Mouse (Mus musculus): ENCODE measurements at regions not wholly inside any gene's neighbourhood (a gene's known extent, or its start where the extent isn't known, plus 50 kb on each side); places are given as distances from the start of the nearest gene placed in this dataset.
"Not testable (repeated sequence)": the region's sequence is repeated elsewhere in the genome, so short reads cannot be mapped to it uniquely, and the experiment has no call there.

DNA sequence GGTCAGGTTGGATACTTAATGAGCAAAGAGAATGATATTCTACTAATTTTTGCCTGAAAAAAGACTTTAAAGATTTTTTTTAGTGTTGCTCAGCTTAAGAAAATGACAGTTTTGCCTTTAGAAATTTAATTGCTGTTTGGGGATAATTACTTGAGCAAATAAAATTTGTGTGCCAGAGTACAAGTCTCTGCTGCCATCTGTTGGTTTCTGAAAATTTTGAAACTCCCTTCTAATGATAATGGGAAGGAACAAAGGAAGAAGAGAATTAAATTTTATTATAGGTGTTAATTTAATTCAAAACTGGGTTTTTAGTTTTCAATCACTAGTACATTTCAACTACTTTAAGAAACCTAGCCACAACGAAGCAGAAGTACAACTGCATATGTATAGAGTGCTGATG lies 94.1 kb downstream of the Gm17521 start:
- Histone ChIP-seq H3K36me3 (ENCODE audit: control insufficient read depth, insufficient read depth, low read length) (no peaks in the 10 kb centered on the region), H3K4me1 (ENCODE audit: control insufficient read depth, insufficient read depth, low read length) (no peaks in the 10 kb centered on the region), H3K27ac (ENCODE audit: insufficient read depth, low read depth, low read length) (no peak overlapping the region), H3K4me3 (ENCODE audit: insufficient read depth, low read depth, low read length) (no peak overlapping the region), H3K27me3 (replicated peaks; ENCODE audit: control insufficient read depth, insufficient read depth, low read length) (no peaks in the 10 kb centered on the region)
- DNase-seq: no peak
- TF ChIP-seq POLR2A (IDR thresholded peaks at IDR 0.05; ENCODE audit: low read depth, low read length): no peak
- TF ChIP-seq CTCF (conservative IDR thresholded peaks at IDR 0.05; ENCODE audit: insufficient read depth, insufficient read length, low read depth, low read length): no peak
- WGBS: 40% methylated on average over 1 of the region's 1 CpGs

DNA sequence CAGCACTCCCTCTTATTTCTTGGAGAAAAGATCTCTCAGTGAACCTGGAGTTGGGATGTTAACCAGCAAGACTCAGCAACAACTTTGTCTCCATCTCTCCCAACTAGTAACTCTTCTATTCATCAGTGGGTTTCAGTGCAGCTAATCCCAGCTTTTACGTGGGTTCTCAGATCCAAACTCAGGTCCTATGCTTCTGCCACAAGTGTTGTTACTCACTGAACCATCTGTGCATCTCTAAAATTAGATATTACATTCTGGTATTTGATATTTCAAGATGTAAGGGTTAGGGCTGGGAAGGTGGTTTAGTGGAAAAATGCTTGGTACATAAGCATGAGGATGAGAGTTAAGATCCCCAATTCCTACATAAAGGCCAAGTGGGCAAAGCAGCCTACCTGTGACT lies 136.8 kb downstream of the Gm17521 start:
- no peaks in the 10 kb centered on the region for H3K27me3 ChIP-seq (replicated peaks; ENCODE audit: control insufficient read depth, insufficient read depth, low read length)
- WGBS: 61% methylated on average over 1 of the region's 1 CpGs
- no peak overlapping the region for H3K4me3 ChIP-seq (ENCODE audit: insufficient read depth, low read depth, low read length)
- H3K4me1 ChIP-seq (ENCODE audit: control insufficient read depth, insufficient read depth, low read length): no peaks in the 10 kb centered on the region
- no peak for TF ChIP-seq CTCF (conservative IDR thresholded peaks at IDR 0.05; ENCODE audit: insufficient read depth, insufficient read length, low read depth, low read length)
- no peak for TF ChIP-seq POLR2A (IDR thresholded peaks at IDR 0.05; ENCODE audit: low read depth, low read length)
- H3K36me3 ChIP-seq (ENCODE audit: control insufficient read depth, insufficient read depth, low read length): no peaks in the 10 kb centered on the region
- no peak overlapping the region for H3K27ac ChIP-seq (ENCODE audit: insufficient read depth, low read depth, low read length)
- no peak for DNase-seq

DNA sequence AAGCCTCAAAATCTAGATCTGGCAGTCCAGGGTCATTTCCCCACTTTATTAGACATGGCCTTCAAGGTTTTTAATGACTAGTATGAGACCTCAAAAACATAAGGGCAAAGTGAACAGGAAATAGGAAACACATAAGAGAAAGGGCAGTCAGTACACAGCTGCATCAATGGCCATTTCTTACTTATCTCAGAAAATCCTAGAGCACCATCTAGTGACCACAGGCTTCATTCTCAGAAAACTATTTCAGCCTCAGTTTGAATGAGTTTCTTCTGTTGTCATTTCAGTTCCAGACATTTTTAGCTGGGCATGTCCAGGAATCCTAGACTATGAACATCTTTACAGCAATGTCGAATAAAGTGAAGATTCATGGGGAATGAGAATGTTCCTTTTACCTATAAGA lies 175.0 kb downstream of the Gm17521 start:
- no peak overlapping the region for H3K27ac ChIP-seq (ENCODE audit: insufficient read depth, low read depth, low read length)
- no peaks in the 10 kb centered on the region for H3K27me3 ChIP-seq (replicated peaks; ENCODE audit: control insufficient read depth, insufficient read depth, low read length)
- TF ChIP-seq POLR2A (IDR thresholded peaks at IDR 0.05; ENCODE audit: low read depth, low read length): no peak
- no peak for TF ChIP-seq CTCF (conservative IDR thresholded peaks at IDR 0.05; ENCODE audit: insufficient read depth, insufficient read length, low read depth, low read length)
- no peak for DNase-seq
- H3K4me3 ChIP-seq (ENCODE audit: insufficient read depth, low read depth, low read length): no peak overlapping the region
- H3K4me1 ChIP-seq (ENCODE audit: control insufficient read depth, insufficient read depth, low read length): no peaks in the 10 kb centered on the region
- WGBS: 64% methylated on average over 1 of the region's 1 CpGs
- H3K36me3 ChIP-seq (ENCODE audit: control insufficient read depth, insufficient read depth, low read length): no peaks in the 10 kb centered on the region

DNA sequence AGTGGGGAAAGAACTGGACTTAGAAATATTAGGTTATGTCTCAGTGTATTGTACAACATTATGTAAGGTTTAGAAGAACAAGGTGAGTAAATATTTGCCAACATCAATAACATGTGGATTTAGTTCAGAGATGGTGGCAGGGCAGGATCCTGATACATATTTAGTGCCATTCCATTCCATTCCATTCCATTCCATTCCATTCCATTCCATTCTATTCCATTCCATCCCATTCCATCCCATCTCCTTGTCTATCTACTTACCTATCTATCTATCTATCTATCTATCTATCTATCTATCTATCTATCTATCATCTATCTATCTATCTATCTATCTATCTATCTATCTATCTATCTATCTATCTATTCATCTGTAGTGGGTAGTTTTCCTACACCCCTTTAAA lies 198.2 kb downstream of the Gm17521 start:
- not testable (repeated sequence) for H3K27me3 ChIP-seq (replicated peaks; ENCODE audit: control insufficient read depth, insufficient read depth, low read length); DNase-seq

DNA sequence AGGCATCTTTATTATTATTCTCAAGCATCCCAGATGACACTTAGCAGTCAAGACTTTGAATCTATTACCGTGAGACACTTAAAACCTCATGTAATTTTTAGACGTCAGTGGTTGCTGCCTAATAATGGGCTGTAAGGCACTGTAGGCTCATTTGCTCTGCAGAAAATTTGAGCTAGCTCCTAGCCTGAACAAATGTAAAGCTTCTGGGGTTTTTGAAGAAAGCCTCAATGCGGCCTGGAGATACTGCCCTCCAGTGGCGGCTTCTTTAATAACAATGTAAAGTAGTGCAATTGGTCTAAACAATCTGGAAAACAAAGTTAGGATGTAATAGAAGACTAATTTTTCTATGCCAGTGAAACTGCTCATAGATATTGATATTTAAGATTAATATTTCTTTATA lies 203.4 kb downstream of the Gm17521 start:
- H3K27me3 ChIP-seq (replicated peaks; ENCODE audit: control insufficient read depth, insufficient read depth, low read length): no peaks in the 10 kb centered on the region
- H3K27ac ChIP-seq (ENCODE audit: insufficient read depth, low read depth, low read length): no peak overlapping the region
- WGBS: 9% methylated on average over 4 of the region's 4 CpGs
- no peak for TF ChIP-seq POLR2A (IDR thresholded peaks at IDR 0.05; ENCODE audit: low read depth, low read length)
- 0 out of 2 replicates have a peak, but pooled peaks have one; percentile 12 for TF ChIP-seq CTCF (conservative IDR thresholded peaks at IDR 0.05; ENCODE audit: insufficient read depth, insufficient read length, low read depth, low read length)
- H3K36me3 ChIP-seq (ENCODE audit: control insufficient read depth, insufficient read depth, low read length): no peaks in the 10 kb centered on the region
- H3K4me3 ChIP-seq (ENCODE audit: insufficient read depth, low read depth, low read length): no peak overlapping the region
- no peak for DNase-seq
- no peaks in the 10 kb centered on the region for H3K4me1 ChIP-seq (ENCODE audit: control insufficient read depth, insufficient read depth, low read length)

More for the DNA sequence above, 198.2 kb downstream of the Gm17521 start:
- not testable (repeated sequence) for H3K4me1 ChIP-seq (ENCODE audit: control insufficient read depth, insufficient read depth, low read length); H3K36me3 ChIP-seq (ENCODE audit: control insufficient read depth, insufficient read depth, low read length); H3K4me3 ChIP-seq (ENCODE audit: insufficient read depth, low read depth, low read length); H3K27ac ChIP-seq (ENCODE audit: insufficient read depth, low read depth, low read length)
